Mouse (Mus musculus) lung, postnatal 0 days (tissue): ENCODE measurements around the gene Slc38a6.

Experiments used
- CTCF ChIP-seq: IDR thresholded peaks from 2 replicates; pipeline ENCODE4 v1.5.1; 2016; ENCODE audit warnings: antibody characterized with exemption, mild to moderate bottlenecking
- EP300 ChIP-seq: IDR thresholded peaks from 2 replicates; pipeline ENCODE4 v1.6.1; 2016; ENCODE audit warnings: antibody characterized with exemption, mild to moderate bottlenecking, control low read depth

DNA sequence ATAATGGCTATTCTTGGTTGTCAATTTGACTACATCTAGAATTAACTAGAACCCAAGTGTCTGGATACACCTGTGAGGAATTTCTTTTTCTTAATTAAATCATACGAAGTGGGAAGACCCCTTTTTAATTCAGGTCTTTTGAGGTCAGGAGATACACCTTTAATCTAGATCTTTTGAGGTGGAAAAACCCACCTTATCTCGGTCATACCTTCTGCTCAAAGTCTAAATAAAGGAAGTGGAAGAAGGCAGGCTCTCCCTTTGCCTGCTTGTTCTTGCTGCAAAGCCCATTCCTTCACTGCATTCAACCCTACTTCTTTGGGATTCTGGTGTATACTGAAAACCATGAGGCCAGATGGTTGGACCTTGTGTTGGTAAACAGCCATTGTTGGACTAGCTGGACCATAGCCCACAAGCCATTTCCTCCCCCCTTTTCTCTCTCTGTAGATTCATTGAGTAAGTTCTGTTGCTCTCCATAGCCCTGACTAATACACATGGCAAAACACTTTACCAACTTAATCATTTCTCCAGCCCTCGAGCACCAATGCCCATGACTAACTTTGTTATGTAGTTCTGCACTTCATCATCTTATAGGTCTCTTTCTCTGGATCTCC is 115.0 kb downstream of the Slc38a6 start:
- TF ChIP-seq CTCF (no peak), EP300 (no peak)
